Mouse (Mus musculus) lung, postnatal 0 days (tissue): Measurements from ENCODE around the gene Pou2f3.

ENCODE experiments used
- CTCF ChIP-seq: IDR thresholded peaks from 2 replicates; pipeline ENCODE4 v1.5.1; 2016; ENCODE audit warnings: antibody characterized with exemption, mild to moderate bottlenecking
- EP300 ChIP-seq: IDR thresholded peaks from 2 replicates; pipeline ENCODE4 v1.6.1; 2016; ENCODE audit warnings: antibody characterized with exemption, mild to moderate bottlenecking, control low read depth

GRCm38 (mm10) chr9:43232286-43232685 is 22.1 kb upstream of the Pou2f3 start:
- no peak for TF ChIP-seq CTCF
- TF ChIP-seq EP300: no peak
